Mouse (Mus musculus) right cerebral cortex, adult 2 months (tissue): ENCODE measurements at regions not wholly inside any gene's neighbourhood (a gene's known extent, or its start where the extent isn't known, plus 50 kb on each side); places are given as distances from the start of the nearest gene placed in this dataset.

Experiments
- DNase-seq, 2 experiments: peaks; one replicate each; pipeline ENCODE4 v3.0.0; 2021 to 2022; ENCODE audit warnings: low spot score in 2 of 2

DNA sequence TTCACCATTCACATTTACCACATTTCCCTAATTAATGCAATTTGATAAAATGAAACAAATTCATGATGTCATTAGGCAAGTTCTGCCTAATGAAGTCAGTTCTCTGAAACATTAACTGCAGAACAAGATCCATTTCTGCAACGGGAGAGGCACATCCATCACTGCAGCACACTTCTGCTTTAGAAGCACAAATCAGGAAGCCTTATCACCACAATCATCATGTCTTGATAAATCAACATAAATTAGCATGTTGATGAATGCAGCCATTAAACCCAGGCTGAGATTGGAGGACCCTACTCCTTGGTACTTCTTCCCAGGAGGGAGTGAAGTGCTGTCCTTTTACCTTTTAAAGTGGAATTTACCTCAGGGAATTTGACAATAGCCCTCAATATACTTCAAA, 1195.4 kb downstream of the Defb40 start:
- DNase-seq = no peak

DNA sequence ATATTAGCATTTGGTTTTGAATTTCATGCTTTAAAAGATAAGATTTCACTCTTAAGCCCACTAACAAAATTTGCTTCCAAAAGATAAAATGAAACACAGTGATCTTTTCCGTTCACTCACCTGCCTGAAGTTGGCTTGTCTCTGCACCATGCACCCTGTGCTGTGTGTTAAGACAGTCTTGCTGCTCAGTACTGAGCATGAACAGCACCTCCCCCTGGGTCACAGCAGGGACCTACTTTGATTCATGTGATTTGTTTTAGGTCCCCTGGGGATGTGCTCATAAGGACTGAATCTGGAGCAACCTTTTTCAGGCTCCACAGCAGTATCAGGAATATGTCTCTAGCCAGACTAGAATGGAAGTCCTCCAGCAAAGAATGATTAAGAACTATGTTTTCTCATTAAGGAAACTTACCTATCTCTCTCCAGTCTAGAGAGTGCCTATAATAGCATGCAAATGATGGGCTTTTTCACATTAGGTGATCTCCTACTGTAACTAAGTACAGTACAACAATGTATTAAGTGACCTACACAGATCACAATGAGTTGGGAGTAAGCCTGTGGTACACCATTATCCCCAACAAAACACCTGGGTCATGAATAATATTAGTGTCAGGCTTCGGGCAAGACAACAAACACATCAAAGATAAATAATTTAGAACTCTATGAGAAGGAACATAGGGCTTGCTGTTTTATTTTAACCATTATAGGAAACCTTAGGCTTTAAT, 1196.3 kb downstream of the Defb40 start:
- no peak for DNase-seq

DNA sequence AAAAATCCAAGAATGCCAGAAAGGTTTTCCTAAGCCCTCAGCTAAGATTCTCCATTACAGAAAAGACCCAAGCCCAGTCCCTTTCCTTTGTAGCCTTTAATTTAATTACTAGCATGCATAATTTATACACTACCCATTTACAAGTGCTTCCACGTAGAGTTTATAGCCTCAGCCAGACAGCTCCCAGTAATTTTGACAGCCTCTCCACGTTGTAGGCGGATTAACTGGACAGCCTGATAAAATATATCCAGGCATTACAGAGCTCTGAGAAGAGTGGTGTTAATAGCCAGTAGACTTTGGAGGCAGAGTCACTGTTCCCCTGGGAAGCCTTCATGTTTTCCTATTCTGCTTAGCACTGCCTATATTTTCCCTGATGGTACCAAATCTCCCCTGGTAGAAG, 1202.6 kb downstream of the Defb40 start:
- no peak for DNase-seq

DNA sequence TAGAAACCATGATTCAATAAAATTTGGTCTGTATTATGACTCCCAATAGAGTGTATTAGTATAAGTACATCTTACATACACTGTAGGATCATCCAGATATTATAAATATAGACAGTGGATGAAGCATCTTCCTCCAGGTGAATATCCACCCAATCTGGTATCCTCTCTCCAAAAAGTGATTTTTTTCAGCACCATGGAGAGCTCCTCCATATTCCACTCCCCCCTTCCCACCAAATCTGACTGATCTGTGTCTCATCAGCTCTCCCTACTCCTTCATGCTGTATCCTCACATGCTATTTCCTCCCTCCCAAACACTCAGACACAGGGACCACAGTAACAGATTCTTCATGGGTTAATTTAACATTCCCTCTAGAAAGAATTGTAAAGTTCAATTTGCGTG, 1204.7 kb downstream of the Defb40 start:
- no peak for DNase-seq

DNA sequence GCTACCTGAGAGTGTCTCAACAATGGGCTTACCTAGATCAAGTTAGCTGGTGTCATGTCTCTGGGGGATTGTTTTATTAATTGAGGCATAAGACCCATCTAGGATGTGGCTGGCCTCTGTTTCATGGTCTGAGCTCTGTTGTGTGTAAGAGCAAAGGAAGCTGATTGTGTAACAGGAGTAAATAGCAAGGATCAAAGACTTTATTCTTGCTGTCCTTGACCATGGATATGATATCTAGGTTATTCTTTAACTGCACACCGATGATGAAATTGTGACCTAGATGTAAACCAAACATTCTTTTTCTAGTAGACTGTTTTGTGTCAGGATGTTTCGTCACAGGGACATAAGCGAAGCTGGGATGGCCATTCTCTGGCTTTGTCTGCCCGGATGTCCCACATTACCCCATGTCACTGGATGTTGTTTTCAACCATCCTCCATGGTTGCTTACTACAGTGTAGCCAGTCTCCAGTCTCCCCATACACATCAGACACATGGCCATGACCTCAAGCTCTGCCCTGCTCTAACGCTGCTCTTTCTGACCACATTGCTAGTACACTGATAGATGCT, 1210.5 kb downstream of the Defb40 start:
- no peak for DNase-seq

DNA sequence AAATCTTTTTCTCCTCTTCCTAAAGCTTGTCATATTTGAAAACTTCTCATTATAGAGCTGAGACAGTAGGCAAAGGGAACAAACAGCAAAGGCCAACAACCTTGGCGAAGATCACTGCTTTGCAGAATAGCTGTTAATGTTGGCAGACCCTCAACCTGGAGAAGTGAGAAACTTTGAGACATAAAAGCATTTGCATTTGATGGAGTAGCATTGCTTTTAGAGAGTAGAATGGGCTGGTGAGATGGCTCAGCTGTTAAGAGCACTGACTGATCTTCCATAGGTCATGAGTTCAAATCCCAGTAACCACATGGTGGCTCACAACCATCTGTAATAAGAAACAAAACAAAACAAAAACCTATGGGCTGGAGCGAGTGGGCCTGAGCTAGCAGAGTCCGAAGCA, 1253.4 kb downstream of the Defb40 start:
- DNase-seq = no peak

DNA sequence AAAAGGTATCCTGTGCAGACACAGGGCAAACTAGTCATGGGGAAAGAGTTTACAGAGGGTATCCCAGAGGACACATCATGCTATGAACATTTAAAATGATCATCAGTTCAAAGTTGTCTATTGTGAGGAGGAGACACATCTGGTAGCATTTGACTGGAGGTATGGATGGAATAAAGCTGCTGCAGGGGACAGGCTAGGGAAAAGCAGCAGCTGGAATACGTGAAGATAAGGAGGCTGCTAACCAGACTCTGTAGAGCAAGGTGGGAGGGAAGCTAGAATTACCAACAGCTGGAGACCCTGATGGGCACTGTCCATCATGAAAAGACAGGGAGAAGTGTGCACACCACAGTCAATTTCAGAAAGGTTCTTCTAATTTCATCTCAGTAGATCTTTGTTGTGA, 1268.9 kb downstream of the Defb40 start:
- DNase-seq = no peak

DNA sequence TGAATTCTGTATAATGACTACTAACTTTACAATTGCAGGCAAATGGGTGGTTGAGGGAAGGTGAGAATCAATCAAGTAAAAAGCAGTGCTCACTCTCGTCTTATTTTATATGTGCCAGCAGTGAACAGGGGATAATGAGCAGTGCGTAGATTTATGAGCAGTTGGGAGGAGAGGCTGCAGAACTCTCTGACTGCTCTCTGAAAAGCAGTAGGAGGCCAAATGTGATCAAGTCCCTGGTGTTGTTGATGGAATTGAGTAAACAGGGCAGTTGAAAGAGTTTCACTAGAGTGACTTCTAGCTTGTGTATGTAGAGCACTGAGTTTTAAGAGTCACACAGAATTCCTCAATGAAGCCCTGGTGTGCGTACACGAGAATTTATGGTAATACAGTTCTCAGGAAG, 1269.6 kb downstream of the Defb40 start:
- DNase-seq = no peak

DNA sequence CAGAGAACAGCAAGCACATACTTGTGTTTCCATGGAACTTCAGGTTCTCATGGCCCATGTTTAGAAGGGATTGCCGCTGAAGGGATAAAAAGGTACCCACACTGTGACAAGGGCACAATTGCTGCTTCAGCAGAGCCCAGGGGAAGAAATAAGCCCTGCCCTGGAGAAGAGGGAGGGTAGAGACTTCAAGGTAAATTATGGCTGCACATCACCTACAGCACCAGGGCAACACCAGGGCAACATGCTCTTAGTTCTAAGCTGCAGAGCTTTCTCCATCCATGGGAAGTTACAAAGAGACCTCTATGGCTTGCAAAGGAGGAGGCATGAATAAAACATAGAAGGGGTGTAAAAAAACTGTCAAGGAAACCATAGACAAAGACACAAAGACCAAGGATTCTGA, 1273.8 kb downstream of the Defb40 start:
- DNase-seq = no peak

DNA sequence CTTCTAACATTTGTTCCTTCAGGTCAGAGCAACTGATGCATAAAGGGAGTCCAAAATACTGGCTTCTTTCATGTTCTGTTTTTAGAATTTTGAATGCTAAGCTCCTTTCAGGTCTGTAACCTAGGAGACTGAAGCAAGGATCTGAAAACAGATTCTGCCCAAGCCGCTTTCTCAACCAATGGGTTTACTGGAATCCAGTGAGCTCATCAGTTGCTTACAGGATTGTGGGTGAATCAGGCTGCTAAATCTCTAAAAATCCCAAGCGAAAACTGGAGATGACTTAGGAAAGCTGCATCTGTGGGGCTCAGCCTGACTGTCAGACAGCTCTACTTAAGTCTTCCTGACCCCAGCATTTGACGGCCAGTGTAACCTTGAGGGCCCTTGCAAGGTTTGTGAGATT, 1277.7 kb downstream of the Defb40 start:
- DNase-seq = peak; percentile 65 to 73

DNA sequence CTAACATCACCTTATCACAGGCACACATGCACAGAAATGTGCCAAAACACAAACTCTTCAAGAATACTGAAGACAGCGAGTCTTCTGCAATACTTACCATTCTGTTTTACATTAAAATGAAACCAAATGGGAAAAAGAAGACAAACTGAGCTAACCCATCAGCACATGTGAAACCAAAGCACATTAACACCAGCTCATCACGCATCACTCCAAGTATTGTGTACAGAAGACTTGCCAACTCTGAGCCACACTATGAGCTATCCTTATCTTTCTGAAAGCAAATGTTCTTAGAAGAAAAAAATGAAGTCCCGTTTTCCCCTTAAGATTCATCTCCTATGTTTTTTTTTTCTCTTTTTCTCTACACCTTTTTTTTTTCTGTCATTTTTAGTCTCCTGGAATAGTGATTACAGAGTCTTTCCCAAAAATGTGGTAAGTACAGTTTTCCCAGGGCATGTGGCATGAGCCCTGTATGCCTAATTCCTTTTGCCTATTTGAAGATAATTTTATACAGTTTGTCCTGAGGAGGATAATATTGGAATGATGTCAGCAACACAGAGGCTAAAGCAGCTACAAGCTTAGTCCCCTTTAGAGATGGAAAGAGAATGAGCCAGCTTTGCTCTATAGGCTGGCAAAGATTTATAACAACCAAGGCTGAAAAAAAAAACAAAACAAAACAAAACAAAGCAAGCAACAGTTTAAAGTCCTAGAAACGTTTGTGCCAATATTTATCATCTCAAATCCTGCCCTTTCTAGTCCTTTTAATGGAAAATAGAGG, 1287.8 kb downstream of the Defb40 start:
- DNase-seq = no peak

DNA sequence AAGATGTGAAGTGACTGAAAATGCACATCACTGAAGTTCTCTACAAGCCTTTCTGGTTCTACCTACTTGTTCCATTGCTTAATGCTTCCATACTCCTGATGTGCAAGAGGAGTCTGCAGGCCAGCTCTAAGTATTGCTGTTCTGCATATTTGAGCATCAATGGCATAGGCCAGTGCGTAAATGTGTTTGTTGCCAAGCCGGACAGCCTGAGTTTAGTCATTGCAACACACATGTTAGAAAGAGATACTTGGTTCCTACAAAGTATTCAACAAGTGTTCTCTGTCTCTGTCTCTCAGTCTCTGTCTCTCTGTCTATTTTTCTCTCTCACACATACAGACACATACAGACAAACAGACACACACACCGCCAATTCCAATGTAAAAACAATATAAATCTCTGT, 1288.4 kb downstream of the Defb40 start:
- no peak for DNase-seq

DNA sequence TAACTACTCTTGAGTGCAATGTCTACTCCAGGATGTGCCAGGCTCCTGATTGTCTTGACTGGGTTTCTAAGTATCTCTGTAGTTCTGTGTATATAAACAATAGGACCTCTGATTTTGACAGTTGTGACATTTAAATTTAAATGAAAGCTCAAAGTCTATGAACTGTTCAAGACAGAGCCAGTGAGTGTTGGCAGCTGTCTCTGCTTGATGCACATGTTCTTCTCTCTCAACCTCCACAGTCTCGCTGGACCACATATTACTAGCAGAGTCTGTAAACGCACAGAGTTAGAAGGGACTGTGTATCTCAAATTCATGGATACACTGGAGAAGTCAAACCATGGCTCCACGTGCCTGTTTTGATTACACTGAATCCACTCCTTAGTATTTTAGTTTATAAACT, 1291.0 kb downstream of the Defb40 start:
- DNase-seq = no peak

DNA sequence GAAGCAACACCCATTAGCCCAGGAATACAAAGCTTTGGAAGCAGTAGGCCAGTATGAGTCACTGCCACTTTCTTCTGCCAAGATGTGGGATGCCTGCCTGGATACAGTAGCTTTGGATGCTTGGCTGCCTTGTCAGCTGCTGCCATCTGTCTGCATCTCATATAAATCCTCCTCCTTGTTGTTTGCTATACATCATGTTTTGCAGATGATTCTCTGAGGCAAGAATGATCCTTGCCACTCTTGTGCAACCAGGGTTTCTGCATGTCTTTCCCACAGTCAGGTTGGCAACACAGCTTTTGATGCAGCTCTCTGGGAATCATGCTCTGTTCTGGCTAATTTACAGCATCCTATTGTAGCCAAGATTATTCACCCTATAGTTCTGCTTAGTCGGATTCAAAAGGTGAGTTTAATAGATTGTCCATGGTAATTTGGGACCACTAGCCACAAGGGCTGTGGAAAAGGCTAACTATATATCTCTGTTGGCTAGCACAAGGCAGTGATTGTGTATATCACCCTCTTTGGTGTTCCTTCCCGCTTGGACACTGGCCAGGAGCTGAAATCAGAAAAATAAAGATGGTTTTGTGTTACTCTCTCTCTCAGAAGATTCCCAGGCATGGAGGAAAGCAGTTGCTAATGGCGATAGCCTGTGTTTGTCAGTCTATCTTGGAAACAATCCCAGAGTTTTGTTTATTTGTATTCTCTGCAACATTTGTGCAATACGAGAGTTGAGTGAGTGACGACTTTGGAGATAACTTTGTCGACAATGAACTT, 1313.5 kb downstream of the Defb40 start:
- DNase-seq = peak; percentile 75 to 87

DNA sequence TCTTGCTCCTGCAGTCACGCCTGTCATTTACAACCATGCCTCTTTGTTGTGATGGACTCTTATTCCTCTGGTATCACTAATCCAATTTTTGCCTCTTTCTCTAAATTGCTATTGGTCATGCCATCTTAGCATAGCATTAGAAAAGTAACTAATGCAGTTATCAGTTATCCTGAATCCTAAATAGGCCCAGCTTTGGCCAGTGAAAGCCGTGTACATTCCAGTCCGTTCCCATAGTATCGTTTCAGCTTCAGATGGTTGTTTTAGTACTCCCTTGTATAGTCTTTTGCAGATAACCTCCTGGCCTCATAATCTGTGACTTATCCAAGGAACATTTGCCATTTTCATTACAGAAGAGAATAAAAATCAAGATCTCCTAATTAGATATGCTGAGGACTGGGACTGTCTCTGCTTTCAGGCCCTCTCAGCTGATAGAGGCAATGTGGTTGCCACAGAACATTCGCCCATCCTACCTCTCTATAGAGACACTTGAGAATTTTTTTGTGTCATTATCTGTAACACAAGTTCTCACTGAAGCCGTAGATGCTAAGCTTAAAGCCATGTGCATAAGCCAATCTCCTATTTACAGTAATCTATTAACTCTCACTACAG, 1318.2 kb downstream of the Defb40 start:
- DNase-seq = no peak

DNA sequence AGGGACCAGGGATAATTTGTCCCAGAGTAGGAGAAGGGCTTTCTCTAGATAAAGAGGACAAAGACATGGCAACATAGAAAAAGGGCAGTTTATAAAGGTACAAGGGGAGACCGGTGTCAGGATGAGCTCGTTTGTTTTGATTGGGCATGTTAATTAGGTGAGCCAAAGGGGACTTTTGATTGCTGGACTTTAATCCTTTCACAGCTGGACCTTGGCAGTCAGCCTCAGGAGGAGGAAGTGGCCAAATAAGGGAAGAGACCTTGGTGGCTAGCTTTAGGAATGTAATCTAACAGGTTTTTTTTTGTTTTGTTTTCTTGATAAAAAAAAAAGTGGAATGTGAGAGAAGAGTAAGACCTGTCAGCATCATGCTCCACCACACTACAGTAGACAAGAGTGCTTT, 1324.3 kb downstream of the Defb40 start:
- DNase-seq = no peak

DNA sequence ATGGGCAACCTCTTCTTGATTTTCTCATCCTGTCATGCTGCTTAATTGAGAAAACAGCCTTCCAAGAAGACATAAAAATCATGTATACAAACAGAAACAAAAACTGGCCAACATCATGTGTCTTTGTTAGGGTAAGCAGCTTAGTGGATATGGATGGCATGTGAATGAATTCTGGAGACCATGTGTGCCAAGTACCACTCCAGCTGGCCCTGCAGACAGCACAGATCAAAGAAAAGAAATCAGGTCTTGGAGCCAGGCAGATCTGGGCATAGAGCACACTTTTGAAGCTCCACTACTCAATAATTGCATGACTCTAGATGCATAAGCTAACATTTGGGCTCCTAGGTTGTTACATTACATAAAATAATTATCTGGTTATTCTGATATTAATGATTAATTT, 1330.5 kb downstream of the Defb40 start:
- DNase-seq = no peak

DNA sequence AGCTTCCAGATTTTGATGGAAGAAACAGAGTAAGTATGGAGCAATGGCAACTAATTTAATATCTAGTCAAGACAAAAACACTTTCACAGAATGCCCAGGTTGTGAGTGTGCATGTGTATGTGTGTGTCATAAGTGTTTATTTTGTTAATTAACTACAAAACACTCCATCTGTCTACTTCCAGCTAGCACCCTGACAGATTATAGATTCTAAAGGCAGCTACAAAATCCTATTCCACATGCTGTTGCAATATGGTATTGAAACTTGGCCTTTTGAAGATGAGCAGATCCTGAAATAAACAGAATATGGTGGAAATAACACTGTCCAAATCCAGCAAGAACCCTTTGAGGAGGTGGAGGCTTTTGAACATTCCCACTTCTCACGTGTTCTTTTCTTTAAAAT, 1356.9 kb downstream of the Defb40 start:
- DNase-seq = no peak

DNA sequence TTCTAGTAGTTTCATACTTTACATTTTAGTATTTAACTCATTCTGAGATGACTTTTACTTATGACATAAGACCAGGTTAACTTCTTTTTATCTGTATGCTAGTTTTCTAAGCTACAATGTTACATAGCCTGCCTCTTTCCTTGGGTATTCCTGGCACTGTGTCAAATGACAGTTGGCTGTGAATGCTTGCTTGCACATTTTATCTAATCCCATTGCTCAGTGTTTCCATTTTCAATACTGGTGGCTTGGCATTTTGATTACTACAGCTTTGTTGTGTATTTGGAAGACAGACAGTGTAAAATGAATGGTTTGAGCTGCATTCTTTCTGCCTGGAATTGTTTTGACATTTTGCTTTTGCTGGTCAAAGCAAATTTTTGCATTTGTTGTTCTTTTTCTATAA, 1359.2 kb downstream of the Defb40 start:
- no peak for DNase-seq

DNA sequence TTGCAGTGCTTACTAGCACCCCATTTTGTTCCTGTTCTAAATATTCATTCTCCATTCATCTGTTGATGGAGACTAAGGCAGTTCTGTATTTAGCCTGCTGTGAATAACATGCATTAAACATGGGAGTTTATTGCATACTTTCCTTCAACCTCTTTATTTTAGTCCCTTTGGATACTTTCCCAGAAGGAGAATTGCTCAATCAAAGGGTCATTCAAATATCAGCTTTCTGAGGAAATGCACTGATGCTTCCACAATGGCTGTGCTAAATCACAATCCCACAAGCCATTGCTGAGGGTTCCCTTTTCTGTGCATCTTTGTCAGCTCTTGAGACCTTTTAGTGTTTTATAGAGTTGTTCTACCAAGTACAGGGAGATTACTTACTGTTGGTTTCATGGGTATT, 1359.9 kb downstream of the Defb40 start:
- no peak for DNase-seq

DNA sequence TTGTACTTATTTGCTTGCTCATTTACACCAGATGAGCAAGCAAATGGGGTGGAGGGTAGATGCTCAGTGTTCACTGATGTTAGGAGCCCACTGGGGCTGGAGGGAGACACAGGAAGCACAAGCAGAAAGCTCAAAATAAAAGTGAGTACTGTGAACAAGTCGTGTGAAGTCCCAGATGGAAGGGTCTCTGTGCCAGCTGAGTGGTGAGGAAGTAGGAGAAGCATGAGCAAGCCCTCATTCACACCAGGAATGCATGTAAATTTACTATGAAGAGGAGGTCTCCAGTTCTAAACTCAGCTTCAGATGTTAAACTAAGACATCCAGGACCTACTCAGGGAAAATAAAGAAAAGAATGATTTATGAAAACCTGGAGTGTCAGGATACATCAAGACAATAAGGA, 1375.2 kb downstream of the Defb40 start:
- no peak for DNase-seq

DNA sequence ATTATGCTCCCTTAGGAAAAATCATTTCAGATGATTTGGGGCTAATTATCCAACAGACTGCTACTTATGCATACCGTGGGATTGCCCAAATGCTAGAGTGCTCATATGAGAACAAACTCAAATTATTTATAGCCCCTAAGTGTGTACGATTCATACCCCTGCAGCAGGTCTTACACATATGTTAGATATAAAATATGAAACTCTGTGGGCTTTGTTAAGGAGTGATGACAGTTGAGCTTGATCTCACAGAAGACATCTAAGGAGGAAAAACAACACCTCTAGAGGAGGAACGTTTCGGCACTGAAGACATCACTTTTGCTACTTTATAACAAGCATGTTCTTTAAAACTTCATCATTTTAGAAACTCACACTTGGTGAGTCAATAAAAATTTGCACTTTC, 1379.3 kb downstream of the Defb40 start:
- DNase-seq = no peak
